Mouse (Mus musculus) CH12.LX (cell line): ENCODE data around the gene Ston2.

Experiments
- CHD1 ChIP-seq: IDR thresholded peaks from 2 replicates; pipeline ENCODE4 v1.6.1; 2012; ENCODE audit warnings: low read depth, low read length, improper control_type of control experiment, inconsistent platforms
- CHD2 ChIP-seq: IDR thresholded peaks from 2 replicates; pipeline ENCODE4 v1.6.1; 2011; ENCODE audit warnings: low read length, improper control_type of control experiment
- CTCF ChIP-seq, 2 experiments: IDR thresholded peaks in 1 of 2; conservative IDR thresholded peaks in 1 of 2; 2 replicates each; pipeline ENCODE4 v1.5.1; 2011 to 2012; ENCODE audit warnings: low read depth in 2 of 2, low read length in 2 of 2, improper control_type of control experiment in 1 of 2, inconsistent platforms in 1 of 2, mild to moderate bottlenecking in 1 of 2, moderate library complexity in 1 of 2
- EP300 ChIP-seq: IDR thresholded peaks from 2 replicates; pipeline ENCODE4 v1.6.1; 2011; ENCODE audit warnings: low read length, improper control_type of control experiment
- HCFC1 ChIP-seq: IDR thresholded peaks from 2 replicates; pipeline ENCODE4 v1.6.1; 2012; ENCODE audit warnings: low read depth, mild to moderate bottlenecking, inconsistent platforms, low read length, improper control_type of control experiment
- IRF4 ChIP-seq: IDR thresholded peaks from 2 replicates; pipeline ENCODE4 v1.6.1; 2014; ENCODE audit warnings: low read depth, mild to moderate bottlenecking, inconsistent platforms, low read length, improper control_type of control experiment
- JUN ChIP-seq: IDR thresholded peaks from 2 replicates; pipeline ENCODE4 v1.6.1; 2011; ENCODE audit warnings: low read depth, mild to moderate bottlenecking, low read length, improper control_type of control experiment, moderate library complexity; ENCODE audit not compliant: insufficient read depth
- MAX ChIP-seq: IDR thresholded peaks from 2 replicates; pipeline ENCODE4 v1.6.1; 2011; ENCODE audit warnings: low read length, improper control_type of control experiment
- MXI1 ChIP-seq: IDR thresholded peaks from 2 replicates; pipeline ENCODE4 v1.6.1; 2011; ENCODE audit warnings: mild to moderate bottlenecking, low read depth, low read length, improper control_type of control experiment
- NELFE ChIP-seq: IDR thresholded peaks from 2 replicates; pipeline ENCODE4 v1.6.1; 2011; ENCODE audit warnings: low read depth, low read length, improper control_type of control experiment
- POLR2A ChIP-seq: IDR thresholded peaks from 2 replicates; pipeline ENCODE4 v1.6.1; 2011; ENCODE audit warnings: low read depth, mild to moderate bottlenecking, improper control_type of control experiment, low read length
- RCOR1 ChIP-seq: conservative IDR thresholded peaks from 2 replicates; pipeline ENCODE4 v1.6.1; 2012; ENCODE audit warnings: low read depth, mild to moderate bottlenecking, inconsistent platforms, low read length, improper control_type of control experiment
- SIN3A ChIP-seq: IDR thresholded peaks from 2 replicates; pipeline ENCODE4 v1.6.1; 2012; ENCODE audit warnings: low read length, improper control_type of control experiment, inconsistent platforms
- USF2 ChIP-seq: conservative IDR thresholded peaks from 2 replicates; pipeline ENCODE4 v1.6.1; 2011; ENCODE audit warnings: low read depth, low read length, improper control_type of control experiment

DNA sequence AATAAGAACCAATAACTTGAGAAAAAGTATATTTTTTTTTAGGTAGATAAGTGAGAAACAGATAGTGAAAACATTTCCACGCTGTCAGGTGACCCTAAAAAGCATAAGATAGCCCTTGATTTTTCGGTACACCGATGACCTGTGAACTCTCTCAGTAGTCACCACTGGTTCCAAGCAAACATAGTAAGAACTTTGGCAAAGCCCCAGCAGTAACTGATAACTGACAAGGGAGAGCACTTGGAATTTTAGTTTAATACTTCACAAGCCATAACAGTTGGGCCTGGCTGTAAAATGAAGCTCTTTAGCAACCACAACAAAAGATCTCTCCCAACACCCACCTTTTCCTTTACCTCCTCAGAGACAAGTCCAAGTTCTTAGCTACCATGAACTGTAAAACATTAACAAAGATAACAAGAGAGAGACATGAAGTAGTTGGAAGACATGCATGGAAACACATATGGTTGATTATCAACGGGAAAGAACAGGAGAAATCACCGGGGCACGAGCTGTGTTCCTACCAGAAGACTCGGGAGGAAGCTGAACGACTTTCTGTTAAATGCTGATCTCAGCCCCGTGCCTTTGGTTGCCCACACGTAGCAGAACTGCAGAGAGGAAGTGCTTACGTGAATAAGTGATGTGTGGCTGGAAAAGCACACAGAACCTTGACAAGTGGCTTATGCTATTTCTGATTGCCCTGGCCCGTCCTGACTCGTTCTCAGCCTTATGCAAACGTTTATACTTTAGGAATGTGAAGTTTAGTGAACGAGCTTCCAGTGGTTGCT lies 53.8 kb downstream of the Ston2 start:
- TF ChIP-seq CHD2 (no peak), SIN3A (no peak), NELFE (no peak), MAX (no peak), CTCF (conservative IDR thresholded peaks at IDR 0.05 in 1 of 2, IDR thresholded peaks at IDR 0.05 in 1 of 2; ENCODE audit: low read depth in 2 of 2, low read length in 2 of 2) (no peak), IRF4 (no peak), JUN (no peak), POLR2A (no peak), EP300 (no peak), RCOR1 (no peak), HCFC1 (no peak), CHD1 (no peak), USF2 (no peak), MXI1 (no peak)
